Mouse (Mus musculus): ENCODE data around the gene Mn1. TPM values are rescaled to one million over a fixed set of nuclear protein-coding genes. Genes with fewer than 3 reads are reported as not detected.

Mn1 gene
- total and polyA plus RNA-seq, 3 experiments: not detected

DNA sequence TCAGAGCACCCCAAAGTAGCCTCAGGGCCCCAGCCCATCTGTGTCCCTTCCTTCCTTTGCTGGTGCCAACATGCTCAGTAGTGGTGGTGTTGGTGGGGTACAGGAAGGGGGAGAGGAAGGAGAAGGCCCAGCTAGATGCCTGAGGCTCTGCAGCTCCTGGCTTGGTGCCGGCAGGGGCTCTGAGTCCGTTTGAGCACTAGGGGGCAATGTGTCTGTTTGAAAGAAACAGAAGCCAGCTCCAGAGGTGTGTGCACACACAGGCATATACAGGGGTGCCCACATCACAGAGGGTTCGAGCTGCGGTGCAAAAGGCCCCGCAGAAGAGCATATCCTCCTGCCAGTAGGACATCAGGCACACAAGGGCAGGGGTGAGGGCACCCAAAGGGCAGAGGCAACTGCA lies 3.0 kb upstream of the Mn1 start:
- Histone ChIP-seq H3K9ac (ENCODE audit: control insufficient read depth, low read depth, low read length, poor library complexity, severe bottlenecking) (no peak overlapping the region), H3K79me2 (ENCODE audit: control insufficient read depth, insufficient read depth, low read length, poor library complexity) (no peaks in the 10 kb centered on the region), H3K4me3 (ENCODE audit: control insufficient read depth in 1 of 2, insufficient read depth in 1 of 2, low read depth in 2 of 2, low read length in 2 of 2) (no peak overlapping the region), H3K27me3 (ENCODE audit: control insufficient read depth in 1 of 2, insufficient read depth in 2 of 2, low read length in 2 of 2) (no peaks in the 10 kb centered on the region), H3K4me1 (ENCODE audit: control insufficient read depth in 1 of 2, insufficient read depth in 2 of 2, low read length in 2 of 2) (no peaks in the 10 kb centered on the region), H3K36me3 (ENCODE audit: control insufficient read depth in 1 of 2, insufficient read depth in 2 of 2, low read length in 2 of 2) (no peaks in the 10 kb centered on the region), H3K27ac (ENCODE audit: control insufficient read depth, low read depth, low read length) (no peak overlapping the region), H3K9me3 (replicated peaks; ENCODE audit: insufficient read depth, low read length) (no peaks in the 10 kb centered on the region)
- no peak for DNase-seq (ENCODE audit: low read depth, low spot score)
- TF ChIP-seq MAZ (IDR thresholded peaks at IDR 0.05; ENCODE audit: low read depth, low read length) (no peak), GABPA (IDR thresholded peaks at IDR 0.05; ENCODE audit: low read depth, low read length) (no peak), ZC3H11A (IDR thresholded peaks at IDR 0.05; ENCODE audit: low read depth, low read length) (no peak), CTCF (IDR thresholded peaks at IDR 0.05 in 2 of 3, conservative IDR thresholded peaks at IDR 0.05 in 1 of 3; ENCODE audit: control insufficient read depth in 1 of 3, insufficient read depth in 1 of 3, low read depth in 2 of 3, low read length in 3 of 3, poor library complexity in 1 of 3, severe bottlenecking in 1 of 3) (peak in 2 of 3 experiments; percentile 26 to 32; a peak in 2 of 6 replicates), SMC3 (IDR thresholded peaks at IDR 0.05; ENCODE audit: low read depth, low read length) (peak; percentile 31), TAL1 (IDR thresholded peaks at IDR 0.05; ENCODE audit: low read length) (no peak), RAD21 (IDR thresholded peaks at IDR 0.05; ENCODE audit: low read depth, low read length) (peak; percentile 37)

DNA sequence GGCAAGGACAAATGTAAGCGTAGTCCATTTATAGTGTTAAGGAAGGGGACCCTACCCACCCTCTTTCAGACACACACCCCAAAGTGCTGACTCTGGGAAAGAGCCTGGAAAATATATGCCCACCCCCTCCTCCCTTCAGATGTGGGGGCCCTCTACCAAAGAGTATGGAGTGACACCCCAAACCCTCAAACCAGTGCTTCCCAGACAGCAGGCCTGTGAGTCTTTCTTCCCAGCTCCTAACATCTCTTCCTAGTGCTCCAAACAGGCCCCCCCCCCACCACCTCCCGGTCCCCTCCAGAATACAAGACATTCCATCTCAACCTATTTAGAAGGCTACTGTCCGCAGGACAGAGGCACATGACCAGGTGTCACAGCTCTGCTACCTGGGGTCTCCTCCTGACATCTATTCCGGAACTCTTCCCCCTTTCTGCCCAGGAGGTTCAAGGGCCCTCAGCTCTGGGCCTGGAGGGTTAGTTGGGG lies 2.4 kb upstream of the Mn1 start:
- no peaks in the 10 kb centered on the region for H3K27me3 ChIP-seq (ENCODE audit: control insufficient read depth in 1 of 2, insufficient read depth in 2 of 2, low read length in 2 of 2)
- H3K27ac ChIP-seq (ENCODE audit: control insufficient read depth, low read depth, low read length): no peak overlapping the region
- H3K9ac ChIP-seq (ENCODE audit: control insufficient read depth, low read depth, low read length, poor library complexity, severe bottlenecking): no peak overlapping the region
- H3K9me3 ChIP-seq (replicated peaks; ENCODE audit: insufficient read depth, low read length): no peaks in the 10 kb centered on the region
- no peaks in the 10 kb centered on the region for H3K36me3 ChIP-seq (ENCODE audit: control insufficient read depth in 1 of 2, insufficient read depth in 2 of 2, low read length in 2 of 2)
- TF ChIP-seq E2F4 (IDR thresholded peaks at IDR 0.05; ENCODE audit: borderline replicate concordance, low read depth, low read length) (no peak), JUND (IDR thresholded peaks at IDR 0.05; ENCODE audit: low read depth, low read length) (no peak), USF2 (IDR thresholded peaks at IDR 0.05; ENCODE audit: borderline replicate concordance in 1 of 2, insufficient read depth in 1 of 2, low read depth in 1 of 2, low read length in 2 of 2) (no peak), SIN3A (IDR thresholded peaks at IDR 0.05; ENCODE audit: low read length) (no peak), KAT2A (conservative IDR thresholded peaks at IDR 0.05; ENCODE audit: low read depth, low read length) (no peak), GABPA (IDR thresholded peaks at IDR 0.05; ENCODE audit: low read depth, low read length) (no peak), TAL1 (IDR thresholded peaks at IDR 0.05; ENCODE audit: low read length) (no peak), NELFE (IDR thresholded peaks at IDR 0.05; ENCODE audit: low read depth, low read length) (no peak), ZNF384 (IDR thresholded peaks at IDR 0.05; ENCODE audit: low read depth, low read length) (no peak), MXI1 (IDR thresholded peaks at IDR 0.05; ENCODE audit: low read depth, low read length) (no peak)
- H3K79me2 ChIP-seq (ENCODE audit: control insufficient read depth, insufficient read depth, low read length, poor library complexity): no peaks in the 10 kb centered on the region
- no peak for DNase-seq (ENCODE audit: low read depth, low spot score)
- H3K4me1 ChIP-seq (ENCODE audit: control insufficient read depth in 1 of 2, insufficient read depth in 2 of 2, low read length in 2 of 2): no peaks in the 10 kb centered on the region
- no peak overlapping the region for H3K4me3 ChIP-seq (ENCODE audit: control insufficient read depth in 1 of 2, insufficient read depth in 1 of 2, low read depth in 2 of 2, low read length in 2 of 2)

DNA sequence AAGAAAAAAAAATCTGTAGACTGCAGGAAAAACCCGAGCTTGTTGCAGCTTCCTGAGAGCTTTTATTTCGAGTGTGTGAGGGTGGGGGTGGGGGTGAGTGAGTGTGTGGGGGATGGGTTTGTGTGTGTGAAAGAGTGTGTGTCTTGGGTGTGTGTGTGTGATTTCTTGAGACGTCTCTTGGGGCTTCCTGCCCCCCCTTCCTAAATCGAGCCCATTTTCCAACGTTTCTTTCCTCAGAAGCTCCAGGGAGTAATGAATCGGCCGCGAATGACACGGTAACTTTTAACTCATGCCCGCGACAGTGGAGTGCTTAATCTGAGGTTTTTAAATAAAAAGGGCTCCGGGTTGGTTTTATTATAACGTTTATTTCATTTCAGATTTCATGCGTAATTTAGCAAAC lies 1.6 kb upstream of the Mn1 start:
- no peaks in the 10 kb centered on the region for H3K9me3 ChIP-seq (replicated peaks; ENCODE audit: insufficient read depth, low read length)
- H3K4me3 ChIP-seq (ENCODE audit: control insufficient read depth in 1 of 2, insufficient read depth in 1 of 2, low read depth in 2 of 2, low read length in 2 of 2): no peak overlapping the region
- H3K27me3 ChIP-seq (ENCODE audit: control insufficient read depth in 1 of 2, insufficient read depth in 2 of 2, low read length in 2 of 2): no peaks in the 10 kb centered on the region
- no peak overlapping the region for H3K27ac ChIP-seq (ENCODE audit: control insufficient read depth, low read depth, low read length)
- no peaks in the 10 kb centered on the region for H3K4me1 ChIP-seq (ENCODE audit: control insufficient read depth in 1 of 2, insufficient read depth in 2 of 2, low read length in 2 of 2)
- TF ChIP-seq TAL1 (IDR thresholded peaks at IDR 0.05; ENCODE audit: low read length): no peak
- no peak for TF ChIP-seq JUND (IDR thresholded peaks at IDR 0.05; ENCODE audit: low read depth, low read length)
- TF ChIP-seq CHD2 (IDR thresholded peaks at IDR 0.05; ENCODE audit: low read length): no peak
- no peak for TF ChIP-seq MYB (IDR thresholded peaks at IDR 0.05; ENCODE audit: low read depth, low read length)
- no peak for TF ChIP-seq CHD1 (IDR thresholded peaks at IDR 0.05; ENCODE audit: low read depth, low read length)
- no peak for TF ChIP-seq ZC3H11A (IDR thresholded peaks at IDR 0.05; ENCODE audit: low read depth, low read length)
- no peak for TF ChIP-seq RCOR1 (IDR thresholded peaks at IDR 0.05; ENCODE audit: low read depth, low read length)
- TF ChIP-seq EP300 (IDR thresholded peaks at IDR 0.05; ENCODE audit: low read depth in 1 of 2, low read length in 2 of 2): no peak
- H3K9ac ChIP-seq (ENCODE audit: control insufficient read depth, low read depth, low read length, poor library complexity, severe bottlenecking): no peak overlapping the region
- H3K36me3 ChIP-seq (ENCODE audit: control insufficient read depth in 1 of 2, insufficient read depth in 2 of 2, low read length in 2 of 2): no peaks in the 10 kb centered on the region
- H3K79me2 ChIP-seq (ENCODE audit: control insufficient read depth, insufficient read depth, low read length, poor library complexity): no peaks in the 10 kb centered on the region
- no peak for DNase-seq (ENCODE audit: low read depth, low spot score)

Measured in MEL (cell line).